Comparison of ENCODE assay signal across 10 mouse cellular contexts in the genomic region with DNA sequence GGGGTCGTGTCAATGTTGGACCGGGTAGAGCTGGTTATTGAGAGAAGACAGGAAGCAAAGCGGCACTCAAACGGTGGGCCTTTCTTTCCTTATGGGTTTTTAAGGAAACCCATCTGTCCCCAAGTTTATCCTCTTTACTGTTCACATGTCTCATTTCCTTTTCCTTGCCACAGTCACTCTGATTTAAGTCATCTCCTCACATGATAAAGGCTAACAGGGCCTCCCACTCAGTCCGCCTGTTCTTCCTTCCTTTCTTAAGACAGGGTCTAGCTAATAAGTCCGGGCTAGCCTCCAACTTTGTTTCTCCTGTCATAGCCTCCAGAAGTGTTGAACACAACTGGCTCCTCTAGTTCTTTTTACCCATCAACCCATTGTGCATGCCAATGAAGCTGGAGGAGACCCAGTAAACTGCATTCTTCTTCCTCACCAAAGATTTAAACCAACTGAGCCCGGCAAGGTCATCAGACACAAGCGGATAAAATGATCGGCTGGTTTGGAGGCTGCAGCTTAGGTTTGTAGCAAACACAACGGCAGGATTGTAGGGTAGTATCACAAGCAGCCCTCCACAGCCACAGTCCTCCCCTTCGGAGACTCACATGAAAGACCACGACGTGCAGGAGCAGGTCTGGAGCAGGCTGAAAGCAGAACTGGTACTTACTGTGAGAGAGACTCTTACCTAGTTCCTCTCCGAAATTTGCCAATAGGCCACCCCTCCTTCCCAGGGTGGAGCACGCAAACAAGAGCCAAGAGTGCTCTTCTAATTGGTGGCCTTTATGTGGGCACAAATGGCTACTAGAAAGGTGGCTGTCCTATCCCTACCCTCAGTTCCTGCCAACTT. TPM values are rescaled to one million over a fixed set of nuclear protein-coding genes. Genes with fewer than 3 reads are reported as not detected.
DNase-seq lines count a peak whose midpoint lies in the region; TF ChIP-seq lines count a peak whose summit lies in the region.
"Had no signal": no experiment of that assay in that cellular context is flagged by ENCODE, and none has a peak within 500 bp of the region (broad histone marks: within the 10 kb centered on the region; RNA-seq: fewer than 3 reads in every experiment).

No protein-coding gene starts in this region.

- no peak for TF ChIP-seq CTCF in layer of hippocampus, adult 2 months (conservative IDR thresholded peaks at IDR 0.05)
- TF ChIP-seq CTCF in spleen, adult 2 months (IDR thresholded peaks at IDR 0.05; ENCODE audit: extremely low read depth, insufficient read depth, insufficient read length, insufficient replicate concordance): no peak

- no peak for DNase-seq in layer of hippocampus, adult 2 months (ENCODE audit: low spot score in 2 of 2)
- DNase-seq in layer of hippocampus, postnatal 10 days (ENCODE audit: low spot score in 2 of 2): no peak
- DNase-seq in lung, postnatal 25 days (ENCODE audit: low spot score): peak; percentile 54
- DNase-seq in spleen, adult 2 months (ENCODE audit: low read depth in 1 of 2, low spot score in 2 of 2): peak; percentile 56 to 76
- no peak for DNase-seq in cerebellum, postnatal 4 days (ENCODE audit: low spot score in 2 of 2)
- no peak for DNase-seq in ovary, postnatal 36 days (ENCODE audit: low spot score)
- DNase-seq: cerebellum, adult 11 months had no signal

- no peaks in the 10 kb centered on the region for H3K4me1 ChIP-seq in brown adipose tissue, adult 24 weeks (ENCODE audit: control insufficient read depth, insufficient read depth, insufficient read length, low read length)
- H3K4me1 ChIP-seq in spleen, adult 2 months (ENCODE audit: control insufficient read depth, insufficient read depth, insufficient read length): peaks cover 8% of the 10 kb centered on the region; the same call in 1 of the 2 replicates
- H3K4me1 ChIP-seq: embryonic facial prominence, embryonic 15.5 days had no signal

- H3K27me3 ChIP-seq in spleen, adult 2 months (ENCODE audit: control insufficient read depth, insufficient read depth, low read length): no peaks in the 10 kb centered on the region
- H3K27me3 ChIP-seq: embryonic facial prominence, embryonic 15.5 days; heart, embryonic 13.5 days had no signal

- H3K27ac ChIP-seq in layer of hippocampus, adult 2 months: peak overlapping the region; percentile 7; the same call in 1 of the 2 replicates
- peak overlapping the region; percentile 79 for H3K27ac ChIP-seq in brown adipose tissue, adult 24 weeks (replicated peaks; ENCODE audit: low read depth, low read length)
- peak overlapping the region; percentile 82 for H3K27ac ChIP-seq in spleen, adult 2 months (ENCODE audit: insufficient read depth, low read length)
- H3K27ac ChIP-seq: embryonic facial prominence, embryonic 15.5 days; heart, embryonic 13.5 days had no signal

- no peak overlapping the region for H3K4me3 ChIP-seq in layer of hippocampus, adult 2 months
- H3K4me3 ChIP-seq in brown adipose tissue, adult 24 weeks (ENCODE audit: insufficient read depth, low read depth, low read length): peak overlapping the region; percentile 36
- peak overlapping the region; percentile 63 for H3K4me3 ChIP-seq in spleen, adult 2 months (ENCODE audit: extremely low read depth, insufficient read depth, insufficient read length)
- H3K4me3 ChIP-seq: embryonic facial prominence, embryonic 15.5 days; heart, embryonic 13.5 days had no signal

- 42% methylated on average over 15 of the region's 15 CpGs for WGBS in spleen, adult 2 months

- TF ChIP-seq POLR2A in spleen, adult 2 months (IDR thresholded peaks at IDR 0.05; ENCODE audit: low read depth, low read length): peak; percentile 64

- no peaks in the 10 kb centered on the region; the same call in 1 of the 2 replicates for H3K36me3 ChIP-seq in spleen, adult 2 months (ENCODE audit: control insufficient read depth, insufficient read depth, low read length)
- H3K36me3 ChIP-seq: embryonic facial prominence, embryonic 15.5 days had no signal

RNA-seq across cellular contexts. Expression of a gene that starts 29.0 kb away (rescaled TPM):
- 10 to 100 TPM; 35.6 to 36.0 TPM for total RNA-seq in layer of hippocampus, adult 2 months (2021)
- total RNA-seq in layer of hippocampus, postnatal 10 days (2021): 10 to 100 TPM; 21.7 to 26.2 TPM
- polyA plus RNA-seq in brown adipose tissue, adult 24 weeks (2012; ENCODE audit: insufficient read depth, insufficient read length, missing spikeins): 2.3 and 3.1 TPM in 2 replicates
- 10.8 and 11.7 TPM in 2 replicates for polyA plus RNA-seq in spleen, adult 2 months (2012; rRNA removed)

Comparison
In these comparisons a context has a peak if more than half of its experiments do, and no peak if none do; other contexts are left out.
1. DNase-seq: peak in lung, postnatal 25 days (single experiment) and spleen, adult 2 months (2 of 2); none in layer of hippocampus, adult 2 months (0 of 2), layer of hippocampus, postnatal 10 days (0 of 2), cerebellum, postnatal 4 days (0 of 2) and ovary, postnatal 36 days (single experiment).
2. H3K27ac ChIP-seq: peak in every context shown above with its lines; median percentile 82 in spleen, adult 2 months; 79 in brown adipose tissue, adult 24 weeks; 7 in layer of hippocampus, adult 2 months.